Mouse (Mus musculus): Measurements from ENCODE around the gene Tmem19. TPM values are rescaled to one million over a fixed set of nuclear protein-coding genes. Genes with fewer than 3 reads are reported as not detected.

Tmem19 gene
- total RNA-seq, 1 experiment = 30.9 TPM

DNA sequence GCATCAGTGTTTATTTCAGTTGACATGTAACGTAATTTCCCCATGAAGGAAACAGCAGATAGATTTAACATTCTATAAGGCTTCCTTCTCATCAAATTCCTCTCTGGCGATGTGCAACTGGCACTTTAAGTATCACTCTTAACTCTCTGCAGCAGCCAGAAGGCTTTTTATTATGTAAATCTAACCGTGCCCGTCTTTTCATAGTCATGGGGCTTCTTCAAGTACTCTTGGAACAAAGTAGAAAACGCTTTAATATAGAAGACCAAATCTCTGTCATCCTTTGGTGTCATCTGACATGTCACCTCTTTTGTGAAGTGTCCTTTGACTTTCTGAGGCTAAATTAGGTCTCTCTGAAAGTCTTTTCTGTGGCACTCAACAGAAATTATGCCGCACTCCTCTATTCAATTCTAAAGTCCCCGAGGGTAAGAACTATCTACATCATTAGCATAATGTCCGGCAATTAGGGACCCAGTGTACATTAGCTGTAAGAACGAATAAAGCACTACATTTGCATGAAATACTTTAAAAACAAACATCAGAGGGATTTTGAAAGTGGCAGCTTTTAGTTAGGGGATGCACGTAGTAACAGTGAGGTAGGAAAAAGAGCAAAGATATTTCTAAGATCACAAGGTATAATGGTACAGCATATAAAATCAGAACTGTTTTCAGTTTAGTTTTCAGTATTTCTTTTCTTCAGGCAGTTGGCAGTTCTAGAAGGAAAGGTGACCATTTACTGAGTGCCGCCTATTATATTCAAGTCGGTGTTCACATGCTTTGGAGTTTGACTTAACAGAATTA lies 20.7 kb upstream of the Tmem19 start:
- peak overlapping the region; percentile 75 to 81; a peak in 3 of 4 replicates for H3K4me3 ChIP-seq (ENCODE audit: insufficient read depth in 1 of 2, low read depth in 1 of 2, low read length in 2 of 2, poor library complexity in 1 of 2, severe bottlenecking in 1 of 2)
- TF ChIP-seq ZC3H11A (IDR thresholded peaks at IDR 0.05; ENCODE audit: borderline replicate concordance, low read depth, low read length) (no peak), MAFK (IDR thresholded peaks at IDR 0.05; ENCODE audit: insufficient read depth, low read depth, low read length) (no peak), ZNF384 (IDR thresholded peaks at IDR 0.05; ENCODE audit: low read depth, low read length) (no peak), CHD2 (IDR thresholded peaks at IDR 0.05; ENCODE audit: low read depth, low read length) (no peak), HCFC1 (IDR thresholded peaks at IDR 0.05; ENCODE audit: borderline replicate concordance, insufficient read depth, low read length) (no peak)
- H3K27ac ChIP-seq (ENCODE audit: insufficient read depth, low read depth, low read length, poor library complexity, severe bottlenecking) = no peak overlapping the region

DNA sequence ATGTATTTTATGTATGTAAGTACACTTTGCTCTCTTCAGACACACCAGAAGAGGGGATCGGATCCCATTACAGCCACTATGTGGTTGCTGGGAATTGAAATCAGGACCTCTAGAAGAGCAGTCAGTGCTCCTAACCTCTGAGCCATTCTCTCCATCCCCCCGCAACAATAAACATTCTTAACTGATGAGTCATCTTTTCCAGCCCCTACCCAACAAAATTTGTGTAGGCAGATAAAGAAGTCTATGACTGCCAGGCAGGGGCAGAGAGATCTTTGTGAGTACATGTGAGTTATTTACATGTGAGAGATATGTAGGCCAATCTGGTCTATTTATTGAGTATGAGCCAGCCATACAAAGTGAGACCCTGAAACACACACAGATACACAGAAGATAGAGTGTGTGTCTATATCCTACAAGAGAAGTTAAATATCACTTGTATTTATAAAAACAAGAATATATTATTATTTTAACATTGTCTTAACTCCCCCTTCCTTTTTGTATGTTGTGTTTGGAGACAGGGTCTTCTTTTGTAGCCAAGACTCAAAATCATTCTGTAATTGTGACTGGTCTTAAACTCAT lies 19.3 kb upstream of the Tmem19 start:
- Histone ChIP-seq H3K4me3 (ENCODE audit: insufficient read depth in 1 of 2, low read depth in 1 of 2, low read length in 2 of 2, poor library complexity in 1 of 2, severe bottlenecking in 1 of 2) (no peak overlapping the region), H3K4me1 (ENCODE audit: control insufficient read depth in 2 of 2, insufficient read depth in 2 of 2, low read length in 2 of 2, poor library complexity in 1 of 2) (peaks cover 5 to 6% of the 10 kb centered on the region in 2 experiments; a peak in 1 of 4 replicates), H3K27ac (ENCODE audit: insufficient read depth, low read depth, low read length, poor library complexity, severe bottlenecking) (no peak overlapping the region), H3K9me3 (ENCODE audit: control insufficient read depth, insufficient read depth, low read depth, low read length) (no peaks in the 10 kb centered on the region), H3K36me3 (ENCODE audit: control insufficient read depth, insufficient read depth, low read length, poor library complexity, severe bottlenecking) (no peaks in the 10 kb centered on the region), H3K9ac (ENCODE audit: insufficient read depth, low read depth, low read length, poor library complexity, severe bottlenecking) (no peak overlapping the region)
- in situ Hi-C loops (cut with MboI; ENCODE audit: low sequenced_read_pairs in 2 of 2, unreplicated experiment in 2 of 2) = no loop called here
- no peak for DNase-seq (ENCODE audit: low read depth, low spot score)
- TF ChIP-seq ZNF384 (IDR thresholded peaks at IDR 0.05; ENCODE audit: low read depth, low read length) = no peak
- no peak for TF ChIP-seq MAFK (IDR thresholded peaks at IDR 0.05; ENCODE audit: insufficient read depth, low read depth, low read length)
- no peak for TF ChIP-seq ZC3H11A (IDR thresholded peaks at IDR 0.05; ENCODE audit: borderline replicate concordance, low read depth, low read length)
- no peak for TF ChIP-seq CHD2 (IDR thresholded peaks at IDR 0.05; ENCODE audit: low read depth, low read length)
- no peak for TF ChIP-seq HCFC1 (IDR thresholded peaks at IDR 0.05; ENCODE audit: borderline replicate concordance, insufficient read depth, low read length)

More for the DNA sequence above, 20.7 kb upstream of the Tmem19 start:
- DNase-seq (ENCODE audit: low read depth, low spot score) = no peak
- in situ Hi-C loops (cut with MboI; ENCODE audit: low sequenced_read_pairs in 2 of 2, unreplicated experiment in 2 of 2) = no loop called here
- Histone ChIP-seq H3K9ac (ENCODE audit: insufficient read depth, low read depth, low read length, poor library complexity, severe bottlenecking) (no peak overlapping the region), H3K36me3 (ENCODE audit: control insufficient read depth, insufficient read depth, low read length, poor library complexity, severe bottlenecking) (no peaks in the 10 kb centered on the region; the same call in 1 of the 2 replicates), H3K9me3 (ENCODE audit: control insufficient read depth, insufficient read depth, low read depth, low read length) (no peaks in the 10 kb centered on the region), H3K4me1 (ENCODE audit: control insufficient read depth in 2 of 2, insufficient read depth in 2 of 2, low read length in 2 of 2, poor library complexity in 1 of 2) (peaks cover 5 to 8% of the 10 kb centered on the region in 2 experiments; a peak in 1 of 4 replicates)

DNA sequence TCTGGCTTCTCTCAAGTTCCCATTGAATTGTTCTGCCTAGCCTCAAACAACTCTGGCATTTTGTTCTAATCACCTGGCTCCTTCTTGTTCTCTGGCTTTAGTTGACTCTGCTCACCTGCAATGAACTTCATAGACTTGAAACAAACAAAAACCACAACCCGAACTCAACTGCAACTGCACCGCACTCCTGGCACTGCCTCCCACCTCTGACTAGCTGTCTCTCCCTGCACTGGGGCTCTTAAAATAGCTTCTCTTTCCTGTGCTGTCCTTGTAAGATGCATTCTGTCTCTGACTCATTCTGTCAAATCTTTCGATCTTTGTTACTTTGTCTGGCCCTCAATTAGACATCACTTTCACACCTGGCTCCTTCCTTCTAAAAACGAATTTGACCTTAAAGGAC lies 850 bp upstream of the Tmem19 start:
- Histone ChIP-seq H3K4me3 (ENCODE audit: insufficient read depth in 1 of 2, low read depth in 1 of 2, low read length in 2 of 2, poor library complexity in 1 of 2, severe bottlenecking in 1 of 2) (peak overlapping the region in 1 of 2 experiments; percentile 90; a peak in 2 of 4 replicates), H3K4me1 (ENCODE audit: control insufficient read depth in 2 of 2, insufficient read depth in 2 of 2, low read length in 2 of 2, poor library complexity in 1 of 2) (peaks cover 0 to 5% of the 10 kb centered on the region in 2 experiments; a peak in 2 of 4 replicates), H3K27ac (ENCODE audit: insufficient read depth, low read depth, low read length, poor library complexity, severe bottlenecking) (no peak overlapping the region), H3K9me3 (ENCODE audit: control insufficient read depth, insufficient read depth, low read depth, low read length) (no peaks in the 10 kb centered on the region), H3K36me3 (ENCODE audit: control insufficient read depth, insufficient read depth, low read length, poor library complexity, severe bottlenecking) (no peaks in the 10 kb centered on the region), H3K9ac (ENCODE audit: insufficient read depth, low read depth, low read length, poor library complexity, severe bottlenecking) (peak overlapping the region; percentile 53; the same call in 1 of the 2 replicates)
- no peak for DNase-seq (ENCODE audit: low read depth, low spot score)
- TF ChIP-seq ZC3H11A (IDR thresholded peaks at IDR 0.05; ENCODE audit: borderline replicate concordance, low read depth, low read length) (no peak), MAFK (IDR thresholded peaks at IDR 0.05; ENCODE audit: insufficient read depth, low read depth, low read length) (no peak), ZNF384 (IDR thresholded peaks at IDR 0.05; ENCODE audit: low read depth, low read length) (no peak), HCFC1 (IDR thresholded peaks at IDR 0.05; ENCODE audit: borderline replicate concordance, insufficient read depth, low read length) (no peak), CHD2 (IDR thresholded peaks at IDR 0.05; ENCODE audit: low read depth, low read length) (no peak)
- in situ Hi-C loops (cut with MboI; ENCODE audit: low sequenced_read_pairs in 2 of 2, unreplicated experiment in 2 of 2) = no loop called here

DNA sequence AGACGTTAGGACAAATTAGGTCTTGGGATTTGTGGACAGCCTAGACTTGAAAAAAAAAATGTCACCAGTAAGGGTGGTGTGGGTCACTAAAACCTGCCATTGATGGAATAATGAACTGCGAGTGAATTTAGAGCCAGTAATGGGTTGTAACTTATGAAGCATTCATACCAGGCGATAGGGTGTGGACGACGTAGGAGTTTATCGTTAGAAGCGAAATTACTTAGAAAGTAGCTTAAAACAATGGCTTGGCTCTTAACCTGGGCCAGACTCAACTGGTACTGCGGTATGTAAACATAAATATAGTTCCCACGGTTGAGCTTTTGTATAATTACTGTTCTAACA lies 293 bp upstream of the Tmem19 start:
- Histone ChIP-seq H3K36me3 (ENCODE audit: control insufficient read depth, insufficient read depth, low read length, poor library complexity, severe bottlenecking) (no peaks in the 10 kb centered on the region), H3K4me1 (ENCODE audit: control insufficient read depth in 2 of 2, insufficient read depth in 2 of 2, low read length in 2 of 2, poor library complexity in 1 of 2) (peaks cover 0 to 5% of the 10 kb centered on the region in 2 experiments; a peak in 2 of 4 replicates), H3K27ac (ENCODE audit: insufficient read depth, low read depth, low read length, poor library complexity, severe bottlenecking) (peak overlapping the region; percentile 57; the same call in 1 of the 2 replicates), H3K9me3 (ENCODE audit: control insufficient read depth, insufficient read depth, low read depth, low read length) (no peaks in the 10 kb centered on the region), H3K9ac (ENCODE audit: insufficient read depth, low read depth, low read length, poor library complexity, severe bottlenecking) (peak overlapping the region; percentile 66; the same call in 1 of the 2 replicates), H3K4me3 (ENCODE audit: insufficient read depth in 1 of 2, low read depth in 1 of 2, low read length in 2 of 2, poor library complexity in 1 of 2, severe bottlenecking in 1 of 2) (peak overlapping the region; percentile 81 to 90)
- in situ Hi-C loops (cut with MboI; ENCODE audit: low sequenced_read_pairs in 2 of 2, unreplicated experiment in 2 of 2) = no loop called here
- DNase-seq (ENCODE audit: low read depth, low spot score) = no peak
- TF ChIP-seq HCFC1 (IDR thresholded peaks at IDR 0.05; ENCODE audit: borderline replicate concordance, insufficient read depth, low read length) = no peak
- TF ChIP-seq ZNF384 (IDR thresholded peaks at IDR 0.05; ENCODE audit: low read depth, low read length) = no peak
- no peak for TF ChIP-seq MAFK (IDR thresholded peaks at IDR 0.05; ENCODE audit: insufficient read depth, low read depth, low read length)
- no peak for TF ChIP-seq CHD2 (IDR thresholded peaks at IDR 0.05; ENCODE audit: low read depth, low read length)
- TF ChIP-seq ZC3H11A (IDR thresholded peaks at IDR 0.05; ENCODE audit: borderline replicate concordance, low read depth, low read length) = no peak

Data from ES-E14 (cell line).